Comparison of ENCODE assay signal across 8 mouse cellular contexts in genomic region chr13:39823346-39823954, GRCm38 (mm10).
A peak's percentile ranks its signal among the peaks of the same experiment; 100 is the strongest.
DNase-seq lines count a peak whose midpoint lies in the region; ATAC-seq and TF ChIP-seq lines count a peak whose summit lies in the region.

No protein-coding gene starts in this region.

- no peak for TF ChIP-seq POLR2A in limb, embryonic 14.5 days (IDR thresholded peaks at IDR 0.05; ENCODE audit: borderline replicate concordance, extremely low read depth, insufficient read depth, insufficient read length)

- peak overlapping the region; percentile 21; the same call in 1 of the 2 replicates for H3K4me3 ChIP-seq in kidney, postnatal 0 days (replicated peaks; ENCODE audit: low read depth, low read length)
- H3K4me3 ChIP-seq in embryonic facial prominence, embryonic 15.5 days (replicated peaks) = peak overlapping the region; percentile 36
- H3K4me3 ChIP-seq in limb, embryonic 14.5 days (replicated peaks; ENCODE audit: low read length) = peak overlapping the region; percentile 33

- H3K9me3 ChIP-seq in kidney, postnatal 0 days (replicated peaks; ENCODE audit: low read length) = no peaks in the 10 kb centered on the region
- H3K9me3 ChIP-seq in embryonic facial prominence, embryonic 15.5 days (replicated peaks) = no peaks in the 10 kb centered on the region
- H3K9me3 ChIP-seq in limb, embryonic 14.5 days (ENCODE audit: control insufficient read depth, low read length) = no peaks in the 10 kb centered on the region

- WGBS in kidney, postnatal 0 days = 25% methylated on average over 15 of the region's 15 CpGs
- WGBS in embryonic facial prominence, embryonic 15.5 days = 26% methylated on average over 15 of the region's 15 CpGs
- 14% methylated on average over 15 of the region's 15 CpGs for WGBS in limb, embryonic 14.5 days

- H3K27me3 ChIP-seq in kidney, postnatal 0 days (ENCODE audit: insufficient read depth, low read length) = no peaks in the 10 kb centered on the region
- H3K27me3 ChIP-seq in embryonic facial prominence, embryonic 15.5 days = 0 out of 2 replicates have a peak, but pooled peaks cover 5% of the 10 kb centered on the region
- no peaks in the 10 kb centered on the region; the same call in 1 of the 2 replicates for H3K27me3 ChIP-seq in limb, embryonic 14.5 days (ENCODE audit: control insufficient read depth, insufficient read depth, low read length)

- no peak for ATAC-seq in kidney, postnatal 0 days (replicated peaks; ENCODE audit: low FRiP score, low read depth)
- ATAC-seq in embryonic facial prominence, embryonic 15.5 days (ENCODE audit: insufficient number of reproducible peaks, low FRiP score, low TSS enrichment, low read depth) = no peak
- ATAC-seq in limb, embryonic 14.5 days (ENCODE audit: low FRiP score, low read depth) = no peak

- H3K36me3 ChIP-seq in kidney, postnatal 0 days (ENCODE audit: insufficient read depth, low read length) = no peaks in the 10 kb centered on the region
- H3K36me3 ChIP-seq in embryonic facial prominence, embryonic 15.5 days = no peaks in the 10 kb centered on the region
- H3K36me3 ChIP-seq in limb, embryonic 14.5 days (ENCODE audit: control insufficient read depth, insufficient read depth, low read length) = no peaks in the 10 kb centered on the region

- no peak overlapping the region for H3K27ac ChIP-seq in kidney, postnatal 0 days
- H3K27ac ChIP-seq in embryonic facial prominence, embryonic 15.5 days (replicated peaks) = peak overlapping the region; percentile 22; the same call in 1 of the 2 replicates
- H3K27ac ChIP-seq in limb, embryonic 14.5 days (replicated peaks; ENCODE audit: low read depth, low read length) = no peak overlapping the region

- DNase-seq in kidney, postnatal 0 days (ENCODE audit: low spot score) = no peak
- DNase-seq in kidney, adult 11 months = no peak
- peak; percentile 1 to 9 for DNase-seq in adrenal gland, postnatal 36 days
- no peak for DNase-seq in limb, embryonic 14.5 days (ENCODE audit: low spot score)
- DNase-seq in B cell, adult 2 months = no peak
- no peak for DNase-seq in gastrocnemius, postnatal 4 days (ENCODE audit: low spot score in 2 of 2)
- no peak for DNase-seq in left cerebral cortex, adult 11 months (ENCODE audit: low spot score)

- H3K4me1 ChIP-seq in kidney, postnatal 0 days (replicated peaks; ENCODE audit: insufficient read depth, low read length) = peaks cover 6% of the 10 kb centered on the region; the same call in 1 of the 2 replicates
- H3K4me1 ChIP-seq in embryonic facial prominence, embryonic 15.5 days = peaks cover 11% of the 10 kb centered on the region
- peaks cover 12% of the 10 kb centered on the region for H3K4me1 ChIP-seq in limb, embryonic 14.5 days (ENCODE audit: control insufficient read depth, insufficient read depth, low read length)

- peak overlapping the region; percentile 68 for H3K4me2 ChIP-seq in kidney, postnatal 0 days (ENCODE audit: low read length)
- H3K4me2 ChIP-seq in embryonic facial prominence, embryonic 15.5 days (replicated peaks) = peak overlapping the region; percentile 58
- H3K4me2 ChIP-seq in limb, embryonic 14.5 days (replicated peaks; ENCODE audit: low read depth, low read length, severe bottlenecking) = peak overlapping the region; percentile 58

- TF ChIP-seq CTCF in kidney, postnatal 0 days (IDR thresholded peaks at IDR 0.05; ENCODE audit: low read depth) = no peak

- no peak overlapping the region for H3K9ac ChIP-seq in kidney, postnatal 0 days (ENCODE audit: low read depth, low read length)
- H3K9ac ChIP-seq in embryonic facial prominence, embryonic 15.5 days = no peak overlapping the region
- peak overlapping the region; percentile 40; the same call in 1 of the 2 replicates for H3K9ac ChIP-seq in limb, embryonic 14.5 days (ENCODE audit: low read depth, low read length, severe bottlenecking)

Comparison
In these comparisons a context has a peak if more than half of its experiments do, and no peak if none do; other contexts are left out.
1. DNase-seq: peak in adrenal gland, postnatal 36 days (2 of 2); none in kidney, postnatal 0 days (single experiment), kidney, adult 11 months (single experiment), limb, embryonic 14.5 days (single experiment), B cell, adult 2 months (0 of 2), gastrocnemius, postnatal 4 days (0 of 2) and left cerebral cortex, adult 11 months (single experiment).
2. Peak in every context shown above with its lines, with median percentiles within 50 percentile points of each other: H3K4me2 ChIP-seq and H3K4me3 ChIP-seq.